Mouse (Mus musculus): ENCODE measurements at regions not wholly inside any gene's neighbourhood (a gene's known extent, or its start where the extent isn't known, plus 50 kb on each side); places are given as distances from the start of the nearest gene placed in this dataset.

- 95% methylated on average over 5 of the region's 5 CpGs for WGBS
- no peak for DNase-seq
- Histone ChIP-seq H3K4me3 (ENCODE audit: control insufficient read depth, insufficient read depth, low read length) (no peak overlapping the region), H3K36me3 (ENCODE audit: control insufficient read depth, insufficient read depth, low read length) (no peaks in the 10 kb centered on the region), H3K27ac (ENCODE audit: control insufficient read depth, insufficient read depth, low read length) (no peak overlapping the region), H3K27me3 (ENCODE audit: control insufficient read depth, insufficient read depth, low read length) (no peaks in the 10 kb centered on the region), H3K4me1 (replicated peaks; ENCODE audit: control insufficient read depth, insufficient read depth, low read length) (no peaks in the 10 kb centered on the region)
- TF ChIP-seq CTCF (IDR thresholded peaks at IDR 0.05; ENCODE audit: borderline replicate concordance, control insufficient read depth, extremely low read depth, insufficient read depth, low read length, poor library complexity) (no peak), POLR2A (IDR thresholded peaks at IDR 0.05; ENCODE audit: control insufficient read depth, extremely low read depth, insufficient read depth, low read length, poor library complexity) (no peak)
Observed at GRCm38 (mm10) chr3:143596011-143596683, 608.9 kb downstream of the Lmo4 start.

DNA sequence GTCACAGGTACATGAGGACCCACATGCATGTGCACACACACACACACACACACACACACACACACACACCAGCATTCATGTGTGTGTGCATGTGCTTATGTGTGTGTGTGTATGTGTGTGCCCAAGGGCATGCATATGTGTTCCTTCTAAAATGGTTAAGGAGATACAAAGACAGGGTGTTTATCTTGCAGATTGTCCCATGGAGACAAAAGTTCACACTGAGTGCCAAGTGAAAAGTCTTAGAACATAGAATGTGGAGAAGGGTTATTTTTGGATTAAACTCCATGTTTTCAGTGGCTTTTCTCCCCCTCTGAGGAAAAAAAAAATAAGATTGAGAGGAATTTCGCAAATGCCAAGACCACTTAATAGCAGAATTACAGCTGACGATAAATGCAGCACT is 609.9 kb downstream of the Lmo4 start:
- H3K4me1 ChIP-seq (replicated peaks; ENCODE audit: control insufficient read depth, insufficient read depth, low read length), result no peaks in the 10 kb centered on the region
- no peaks in the 10 kb centered on the region for H3K27me3 ChIP-seq (ENCODE audit: control insufficient read depth, insufficient read depth, low read length)
- no peaks in the 10 kb centered on the region for H3K36me3 ChIP-seq (ENCODE audit: control insufficient read depth, insufficient read depth, low read length)
- no peak for TF ChIP-seq CTCF (IDR thresholded peaks at IDR 0.05; ENCODE audit: borderline replicate concordance, control insufficient read depth, extremely low read depth, insufficient read depth, low read length, poor library complexity)
- TF ChIP-seq POLR2A (IDR thresholded peaks at IDR 0.05; ENCODE audit: control insufficient read depth, extremely low read depth, insufficient read depth, low read length, poor library complexity), result no peak
- no peak for DNase-seq
- no peak overlapping the region for H3K27ac ChIP-seq (ENCODE audit: control insufficient read depth, insufficient read depth, low read length)
- WGBS, result 97% methylated on average over 2 of the region's 2 CpGs
- H3K4me3 ChIP-seq (ENCODE audit: control insufficient read depth, insufficient read depth, low read length), result no peak overlapping the region

GRCm38 (mm10) chr3:143594676-143595075 is 610.3 kb downstream of the Lmo4 start:
- DNase-seq, result no peak

DNA sequence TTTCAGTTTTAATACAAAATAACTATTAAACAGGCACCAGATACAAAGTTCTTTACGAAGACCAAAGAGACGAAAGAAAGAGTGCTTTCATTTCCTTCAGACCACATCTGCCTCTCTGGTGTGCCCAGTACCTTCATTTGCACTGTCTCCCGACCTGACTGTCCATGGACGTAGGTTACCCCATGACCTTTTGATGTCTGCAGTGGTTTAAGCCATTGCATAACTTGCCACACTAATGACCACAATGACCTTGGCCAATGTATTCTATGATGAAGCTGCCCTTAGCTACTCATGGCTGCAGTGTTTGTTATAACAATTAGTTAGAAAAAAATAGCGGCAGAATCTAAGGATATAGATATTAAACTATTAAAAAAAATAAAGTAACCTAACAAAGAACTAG is 618.4 kb downstream of the Lmo4 start:
- Histone ChIP-seq H3K27ac (ENCODE audit: control insufficient read depth, insufficient read depth, low read length) (no peak overlapping the region), H3K4me1 (replicated peaks; ENCODE audit: control insufficient read depth, insufficient read depth, low read length) (peaks cover 4% of the 10 kb centered on the region), H3K4me3 (ENCODE audit: control insufficient read depth, insufficient read depth, low read length) (no peak overlapping the region), H3K27me3 (ENCODE audit: control insufficient read depth, insufficient read depth, low read length) (no peaks in the 10 kb centered on the region), H3K36me3 (ENCODE audit: control insufficient read depth, insufficient read depth, low read length) (no peaks in the 10 kb centered on the region)
- whole genome bisulfite sequencing, result 92% methylated on average over 5 of the region's 5 CpGs
- DNase-seq, result no peak
- TF ChIP-seq POLR2A (IDR thresholded peaks at IDR 0.05; ENCODE audit: control insufficient read depth, extremely low read depth, insufficient read depth, low read length, poor library complexity) (no peak), CTCF (IDR thresholded peaks at IDR 0.05; ENCODE audit: borderline replicate concordance, control insufficient read depth, extremely low read depth, insufficient read depth, low read length, poor library complexity) (no peak)

More at GRCm38 (mm10) chr3:143594676-143595075, 610.3 kb downstream of the Lmo4 start:
- no peaks in the 10 kb centered on the region for H3K4me1 ChIP-seq (replicated peaks; ENCODE audit: control insufficient read depth, insufficient read depth, low read length)
- H3K27ac ChIP-seq (ENCODE audit: control insufficient read depth, insufficient read depth, low read length), result no peak overlapping the region
- WGBS, result 92% methylated on average over 7 of the region's 7 CpGs
- H3K27me3 ChIP-seq (ENCODE audit: control insufficient read depth, insufficient read depth, low read length), result no peaks in the 10 kb centered on the region
- H3K4me3 ChIP-seq (ENCODE audit: control insufficient read depth, insufficient read depth, low read length), result no peak overlapping the region
- H3K36me3 ChIP-seq (ENCODE audit: control insufficient read depth, insufficient read depth, low read length), result no peaks in the 10 kb centered on the region
- TF ChIP-seq POLR2A (IDR thresholded peaks at IDR 0.05; ENCODE audit: control insufficient read depth, extremely low read depth, insufficient read depth, low read length, poor library complexity) (no peak), CTCF (IDR thresholded peaks at IDR 0.05; ENCODE audit: borderline replicate concordance, control insufficient read depth, extremely low read depth, insufficient read depth, low read length, poor library complexity) (no peak)

DNA sequence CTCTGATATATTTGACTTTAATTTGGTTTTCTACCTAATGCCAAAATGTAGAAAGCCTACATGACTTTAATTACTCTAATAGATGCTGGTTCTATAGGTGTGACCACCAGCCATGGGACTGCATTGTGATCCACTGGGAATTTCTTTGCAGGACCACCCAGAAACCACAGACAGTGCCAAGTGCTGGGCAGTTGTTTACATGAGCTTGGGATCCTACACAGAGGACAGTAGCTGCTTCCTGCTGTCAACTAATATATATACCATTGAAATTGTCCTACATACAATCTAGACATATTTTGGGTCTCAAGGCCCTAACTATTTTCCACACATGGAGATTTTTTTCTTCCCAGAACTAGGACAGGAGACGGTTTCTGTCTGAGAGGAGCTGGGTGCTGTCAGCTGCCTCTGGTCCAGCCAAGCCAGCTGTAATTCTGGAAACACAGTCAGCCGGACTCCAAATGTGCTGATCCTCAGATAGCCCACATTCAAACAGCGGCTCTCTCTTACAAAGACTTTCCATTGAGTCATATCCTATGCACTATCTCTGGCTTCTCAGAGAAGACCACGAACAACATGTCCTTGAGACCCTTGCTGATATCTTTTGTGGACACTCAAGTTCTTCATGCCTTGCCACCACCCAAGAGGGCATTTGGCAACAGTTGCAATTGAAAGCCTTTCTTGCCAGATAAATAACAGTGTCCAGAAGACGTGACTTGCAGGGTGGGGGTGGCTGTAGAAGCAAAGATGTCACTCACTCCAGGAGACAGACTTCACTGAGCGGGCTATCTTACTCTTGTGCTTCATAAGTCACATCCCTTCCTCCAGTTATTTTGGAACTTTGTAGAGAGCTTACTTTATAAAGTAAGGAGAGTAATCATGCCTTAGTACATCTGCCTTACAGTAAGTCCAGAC is 620.1 kb downstream of the Lmo4 start:
- Histone ChIP-seq H3K36me3 (ENCODE audit: control insufficient read depth, insufficient read depth, low read length) (no peaks in the 10 kb centered on the region), H3K27ac (ENCODE audit: control insufficient read depth, insufficient read depth, low read length) (no peak overlapping the region), H3K27me3 (ENCODE audit: control insufficient read depth, insufficient read depth, low read length) (no peaks in the 10 kb centered on the region), H3K4me3 (ENCODE audit: control insufficient read depth, insufficient read depth, low read length) (no peak overlapping the region), H3K4me1 (replicated peaks; ENCODE audit: control insufficient read depth, insufficient read depth, low read length) (peaks cover 4% of the 10 kb centered on the region)
- TF ChIP-seq CTCF (IDR thresholded peaks at IDR 0.05; ENCODE audit: borderline replicate concordance, control insufficient read depth, extremely low read depth, insufficient read depth, low read length, poor library complexity) (no peak), POLR2A (IDR thresholded peaks at IDR 0.05; ENCODE audit: control insufficient read depth, extremely low read depth, insufficient read depth, low read length, poor library complexity) (no peak)
- no peak for DNase-seq
- WGBS, result 93% methylated on average over 6 of the region's 6 CpGs

GRCm38 (mm10) chr3:143576338-143577007 is 628.5 kb downstream of the Lmo4 start:
- no peaks in the 10 kb centered on the region for H3K4me1 ChIP-seq (replicated peaks; ENCODE audit: control insufficient read depth, insufficient read depth, low read length)
- no peak for TF ChIP-seq CTCF (IDR thresholded peaks at IDR 0.05; ENCODE audit: borderline replicate concordance, control insufficient read depth, extremely low read depth, insufficient read depth, low read length, poor library complexity)
- no peak for TF ChIP-seq POLR2A (IDR thresholded peaks at IDR 0.05; ENCODE audit: control insufficient read depth, extremely low read depth, insufficient read depth, low read length, poor library complexity)
- WGBS, result 96% methylated on average over 7 of the region's 7 CpGs
- no peaks in the 10 kb centered on the region for H3K27me3 ChIP-seq (ENCODE audit: control insufficient read depth, insufficient read depth, low read length)
- H3K36me3 ChIP-seq (ENCODE audit: control insufficient read depth, insufficient read depth, low read length), result no peaks in the 10 kb centered on the region
- DNase-seq, result no peak
- H3K4me3 ChIP-seq (ENCODE audit: control insufficient read depth, insufficient read depth, low read length), result no peak overlapping the region
- H3K27ac ChIP-seq (ENCODE audit: control insufficient read depth, insufficient read depth, low read length), result no peak overlapping the region

All from thymus, adult 2 months (tissue).